Mouse (Mus musculus) midbrain, embryonic 14.5 days (tissue): ENCODE results near the gene Zp2. TPM values are rescaled to one million over a fixed set of nuclear protein-coding genes. Genes with fewer than 3 reads are reported as not detected.
A peak's percentile ranks its signal among the peaks of the same experiment; 100 is the strongest.

ENCODE experiments used
- ATAC-seq: fragments of 200-750 bp; cut with Nextera tagmentation; 2 replicates; pipeline ENCODE4 v1.8.0; 2017; ENCODE audit warnings: moderate number of reproducible peaks, moderate library complexity; ENCODE audit not compliant: low FRiP score, low TSS enrichment
- DNase-seq: peaks from one replicate; pipeline ENCODE4 v3.0.0-alpha.2; 2015
- H3K27ac ChIP-seq: fragments of 300-500 bp; sonication (generic); replicated peaks from 2 replicates; pipeline ENCODE4 v1.5.1; 2014; ENCODE audit warnings: mild to moderate bottlenecking, low read depth, low read length, moderate library complexity
- H3K27me3 ChIP-seq: fragments of 300-500 bp; sonication (generic); 2 replicates; pipeline ENCODE4 v1.6.1; 2014; ENCODE audit warnings: low read length, control low read depth, mixed read lengths; ENCODE audit not compliant: control insufficient read depth, insufficient read depth
- H3K36me3 ChIP-seq: fragments of 300-500 bp; sonication (generic); 2 replicates; pipeline ENCODE4 v1.6.1; 2014; ENCODE audit warnings: low read length, control low read depth; ENCODE audit not compliant: control insufficient read depth, insufficient read depth
- H3K4me1 ChIP-seq: fragments of 300-500 bp; sonication (generic); 2 replicates; pipeline ENCODE4 v1.6.1; 2014; ENCODE audit warnings: mild to moderate bottlenecking, antibody characterized with exemption, low read length, control low read depth; ENCODE audit not compliant: control insufficient read depth, insufficient read depth
- H3K4me2 ChIP-seq: fragments of 300-500 bp; sonication (generic); 2 replicates; pipeline ENCODE4 v1.6.1; 2014; ENCODE audit warnings: mild to moderate bottlenecking, low read length, moderate library complexity
- H3K4me3 ChIP-seq: fragments of 300-500 bp; sonication (generic); replicated peaks from 2 replicates; pipeline ENCODE4 v1.5.1; 2014; ENCODE audit warnings: low read depth, low read length
- H3K9ac ChIP-seq: fragments of 300-500 bp; sonication (generic); replicated peaks from 2 replicates; pipeline ENCODE4 v1.6.1; 2014; ENCODE audit warnings: mild to moderate bottlenecking, low read length, moderate library complexity
- H3K9me3 ChIP-seq: fragments of 300-500 bp; sonication (generic); 2 replicates; pipeline ENCODE4 v1.6.1; 2016; ENCODE audit warnings: low read length, control low read depth, mixed read lengths; ENCODE audit not compliant: control insufficient read depth
- WGBS: fragments of 180-500 bp; shearing (Covaris S2); extraction: QIAGEN DNeasy Blood & Tissue Kit; methylation state at CpG from one replicate; pipeline ENCODE4 v1.1.7; 2014; 5-methylcytosine and 5-hydroxymethylcytosine counted together
- polyA plus RNA-seq: library from polyadenylated mRNA; unstranded; fragments of >200 nt; fragmentation: Nextera tagmentation; extraction: Ambion mirVana; gene quantifications from 2 replicates; pipeline ENCODE4 v1.2.1, GENCODE M21; 2014

Zp2 gene
- polyA plus RNA-seq, 1 experiment from 2014 or later, result not detected

- H3K27ac ChIP-seq, result no peak overlapping the region
- DNase-seq (peak; percentile 66), ATAC-seq (no peak)
- H3K27me3 ChIP-seq, result 0 out of 2 replicates have a peak, but pooled peaks cover 8% of the 10 kb centered on the region
- no peak overlapping the region for H3K4me3 ChIP-seq
- H3K9me3 ChIP-seq, result no peaks in the 10 kb centered on the region
- WGBS, result 24% methylated on average over 9 of the region's 9 CpGs
- no peaks in the 10 kb centered on the region for H3K36me3 ChIP-seq
- H3K9ac ChIP-seq, result no peak overlapping the region
- peaks cover 9% of the 10 kb centered on the region; the same call in 1 of the 2 replicates for H3K4me1 ChIP-seq
- H3K4me2 ChIP-seq, result no peak overlapping the region
Measured at GRCm38 (mm10) chr7:120098403-120098802, 46.7 kb downstream of the Zp2 start.

GRCm38 (mm10) chr7:120097845-120098244 lies 47.2 kb downstream of the Zp2 start:
- H3K4me2 ChIP-seq, result no peak overlapping the region
- no peaks in the 10 kb centered on the region for H3K36me3 ChIP-seq
- DNase-seq (peak; percentile 74), ATAC-seq (no peak)
- H3K4me1 ChIP-seq, result peaks cover 3% of the 10 kb centered on the region; the same call in 1 of the 2 replicates
- H3K4me3 ChIP-seq, result no peak overlapping the region
- WGBS, result 11% methylated on average over 7 of the region's 7 CpGs
- 0 out of 2 replicates have a peak, but pooled peaks cover 3% of the 10 kb centered on the region for H3K27me3 ChIP-seq
- no peaks in the 10 kb centered on the region for H3K9me3 ChIP-seq
- no peak overlapping the region for H3K27ac ChIP-seq
- H3K9ac ChIP-seq, result no peak overlapping the region

- H3K27me3 ChIP-seq, result no peaks in the 10 kb centered on the region
- H3K9ac ChIP-seq, result no peak within 1 kb of the TSS
- ATAC-seq (no peak), DNase-seq (no peak)
- H3K4me2 ChIP-seq, result no peak within 1 kb of the TSS
- H3K27ac ChIP-seq, result no peak within 1 kb of the TSS
- H3K9me3 ChIP-seq, result no peaks in the 10 kb centered on the region
- no peak within 1 kb of the TSS for H3K4me3 ChIP-seq
- no peaks in the 10 kb centered on the region for H3K36me3 ChIP-seq
- H3K4me1 ChIP-seq, result no peaks in the 10 kb centered on the region
- 87% methylated on average over 6 of the region's 6 CpGs for WGBS
Measured at GRCm38 (mm10) chr7:120095180-120095579, 49.9 kb downstream of the Zp2 start, which contains the start of gene Dnah3. Dnah3 (minus strand) TSS chr7:120095280.

DNA sequence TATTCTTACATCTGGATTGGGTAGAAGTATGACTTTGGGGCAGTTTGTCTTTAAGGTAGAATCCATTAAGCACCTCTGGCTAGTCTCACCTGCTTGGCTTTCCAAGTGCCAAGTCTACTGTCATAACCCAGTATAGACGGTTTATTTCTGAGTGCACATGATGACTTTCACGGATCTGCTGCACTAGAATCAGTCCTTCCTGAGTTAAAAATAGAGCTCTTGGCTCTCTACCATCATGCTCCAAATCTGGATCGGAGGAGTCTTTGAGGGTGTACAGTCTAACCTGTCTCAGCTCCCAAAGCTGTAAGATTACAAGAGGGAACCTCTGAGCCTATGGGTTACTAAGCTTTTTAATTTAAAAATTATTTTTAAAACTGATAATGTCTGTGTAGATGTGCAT lies 50.9 kb downstream of the Zp2 start:
- WGBS, result 92% methylated on average over 3 of the region's 3 CpGs
- no peak for ATAC-seq
- no peak for DNase-seq
- no peaks in the 10 kb centered on the region for H3K9me3 ChIP-seq
- no peak overlapping the region for H3K4me3 ChIP-seq
- H3K27me3 ChIP-seq, result no peaks in the 10 kb centered on the region
- H3K4me1 ChIP-seq, result no peaks in the 10 kb centered on the region
- H3K4me2 ChIP-seq, result no peak overlapping the region
- no peaks in the 10 kb centered on the region for H3K36me3 ChIP-seq
- H3K27ac ChIP-seq, result no peak overlapping the region
- H3K9ac ChIP-seq, result no peak overlapping the region

- no peaks in the 10 kb centered on the region for H3K27me3 ChIP-seq
- whole genome bisulfite sequencing, result 12% methylated on average over 5 of the region's 5 CpGs
- no peak overlapping the region for H3K4me2 ChIP-seq
- DNase-seq, result peak; percentile 19
- H3K9me3 ChIP-seq, result no peaks in the 10 kb centered on the region
- H3K9ac ChIP-seq, result no peak overlapping the region
- H3K4me3 ChIP-seq, result no peak overlapping the region
- ATAC-seq, result no peak
- no peaks in the 10 kb centered on the region for H3K4me1 ChIP-seq
- no peaks in the 10 kb centered on the region for H3K36me3 ChIP-seq
- no peak overlapping the region for H3K27ac ChIP-seq
Measured at GRCm38 (mm10) chr7:120093033-120093432, 52.1 kb downstream of the Zp2 start.

- no peak overlapping the region for H3K4me2 ChIP-seq
- no peak overlapping the region for H3K9ac ChIP-seq
- H3K36me3 ChIP-seq, result no peaks in the 10 kb centered on the region
- no peaks in the 10 kb centered on the region for H3K9me3 ChIP-seq
- H3K4me3 ChIP-seq, result no peak overlapping the region
- H3K27ac ChIP-seq, result no peak overlapping the region
- H3K27me3 ChIP-seq, result no peaks in the 10 kb centered on the region
- H3K4me1 ChIP-seq, result no peaks in the 10 kb centered on the region
- DNase-seq (no peak), ATAC-seq (no peak)
- 88% methylated on average over 3 of the region's 3 CpGs for WGBS
Measured at GRCm38 (mm10) chr7:120080177-120080576, 64.9 kb downstream of the Zp2 start.

Other genes starting within 250 kb of the Zp2 start
- 22.8 and 23.7 TPM in 2 replicates for gene Lyrm1, start 249.4 kb downstream of the Zp2 start, polyA plus RNA-seq
- gene Dcun1d3, start 249.0 kb downstream of the Zp2 start, polyA plus RNA-seq, result 12.2 and 15.1 TPM in 2 replicates
- 0.04 TPM in 1 of 2 replicates, not detected in the other for gene Dnah3, start 50.0 kb downstream of the Zp2 start, polyA plus RNA-seq
- 9.5 and 33.7 TPM in 2 replicates for gene Tmem159, start 42.9 kb downstream of the Zp2 start, polyA plus RNA-seq
- not detected in 2 replicates for gene Anks4b, start 28.6 kb upstream of the Zp2 start, polyA plus RNA-seq
- gene Crym, start 56.8 kb upstream of the Zp2 start, polyA plus RNA-seq, result 28.6 and 30.3 TPM in 2 replicates
- gene Abca14, start 58.7 kb upstream of the Zp2 start, polyA plus RNA-seq, result not detected in 2 replicates
- not detected in 2 replicates for gene Abca15, start 183.4 kb upstream of the Zp2 start, polyA plus RNA-seq